Mouse (Mus musculus): ENCODE measurements around the gene Fam76a.
"Not testable (repeated sequence)": the region's sequence is repeated elsewhere in the genome, so short reads cannot be mapped to it uniquely, and the experiment has no call there.

Gene Fam76a

DNA sequence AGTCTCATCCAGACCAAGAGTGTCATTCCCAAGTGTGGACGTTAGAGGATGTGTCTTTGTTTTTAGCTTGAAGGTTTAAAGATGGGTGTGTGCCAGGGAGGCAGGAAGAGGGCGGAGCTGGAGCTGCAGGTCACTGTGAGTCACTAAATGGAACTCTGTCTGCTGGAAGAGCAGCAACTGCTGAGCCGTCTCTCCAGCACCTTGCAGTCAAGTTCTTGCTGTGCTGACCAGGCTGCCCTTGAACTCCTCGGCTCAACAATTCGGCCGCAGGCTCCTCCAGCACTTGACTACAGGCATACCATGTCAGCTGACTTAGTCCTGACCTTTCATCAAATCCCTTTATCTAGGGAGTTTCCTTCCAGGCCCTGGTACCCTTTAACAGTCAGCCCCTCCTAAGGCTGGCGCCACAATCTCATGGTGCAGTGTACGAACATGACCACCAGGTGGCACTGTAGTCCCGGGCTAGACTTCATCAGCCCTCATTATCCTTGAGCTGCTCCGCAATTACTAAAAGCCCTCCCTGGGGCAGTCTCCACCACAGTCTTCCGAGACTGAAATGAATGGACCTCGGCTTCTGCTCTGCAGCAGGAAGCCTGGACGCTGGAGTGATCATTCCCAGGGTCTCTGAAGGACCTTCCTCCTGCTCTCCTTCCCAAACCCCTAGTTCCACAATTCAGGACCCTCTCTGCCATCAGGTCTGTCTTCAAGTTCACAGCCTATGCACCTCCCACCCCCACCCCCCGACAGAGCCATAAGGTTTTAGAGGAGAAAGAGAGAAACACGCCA, 23.1 kb upstream of the Fam76a start:
- peak; percentile 92 for DNase-seq (ENCODE audit: low read depth, low spot score)

GRCm38 (mm10) chr4:132944776-132945175, 22.4 kb upstream of the Fam76a start:
- DNase-seq (ENCODE audit: low read depth, low spot score): peak; percentile 41

DNA sequence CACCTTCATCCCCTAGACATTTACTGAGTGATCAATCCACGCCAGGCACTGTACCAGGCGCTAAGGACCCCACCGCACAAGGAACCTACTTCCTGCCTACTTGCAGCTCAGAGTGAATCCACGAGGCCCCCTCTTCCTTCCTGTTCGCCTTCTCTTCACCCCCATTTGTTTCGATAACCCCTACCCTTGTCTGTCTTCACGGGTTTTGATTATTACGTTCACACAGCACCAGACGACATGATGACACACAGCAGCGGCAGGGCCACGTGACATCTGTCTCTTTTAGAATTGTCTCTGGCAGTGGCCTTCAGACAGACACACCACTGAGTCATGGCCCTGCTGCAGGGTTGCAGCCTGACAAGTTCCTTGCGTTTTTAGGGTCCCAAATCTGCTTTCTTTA, 21.7 kb upstream of the Fam76a start:
- peak; percentile 31 for DNase-seq (ENCODE audit: low read depth, low spot score)

GRCm38 (mm10) chr4:132943088-132943487, 20.7 kb upstream of the Fam76a start:
- DNase-seq (ENCODE audit: low read depth, low spot score): peak; percentile 28

DNA sequence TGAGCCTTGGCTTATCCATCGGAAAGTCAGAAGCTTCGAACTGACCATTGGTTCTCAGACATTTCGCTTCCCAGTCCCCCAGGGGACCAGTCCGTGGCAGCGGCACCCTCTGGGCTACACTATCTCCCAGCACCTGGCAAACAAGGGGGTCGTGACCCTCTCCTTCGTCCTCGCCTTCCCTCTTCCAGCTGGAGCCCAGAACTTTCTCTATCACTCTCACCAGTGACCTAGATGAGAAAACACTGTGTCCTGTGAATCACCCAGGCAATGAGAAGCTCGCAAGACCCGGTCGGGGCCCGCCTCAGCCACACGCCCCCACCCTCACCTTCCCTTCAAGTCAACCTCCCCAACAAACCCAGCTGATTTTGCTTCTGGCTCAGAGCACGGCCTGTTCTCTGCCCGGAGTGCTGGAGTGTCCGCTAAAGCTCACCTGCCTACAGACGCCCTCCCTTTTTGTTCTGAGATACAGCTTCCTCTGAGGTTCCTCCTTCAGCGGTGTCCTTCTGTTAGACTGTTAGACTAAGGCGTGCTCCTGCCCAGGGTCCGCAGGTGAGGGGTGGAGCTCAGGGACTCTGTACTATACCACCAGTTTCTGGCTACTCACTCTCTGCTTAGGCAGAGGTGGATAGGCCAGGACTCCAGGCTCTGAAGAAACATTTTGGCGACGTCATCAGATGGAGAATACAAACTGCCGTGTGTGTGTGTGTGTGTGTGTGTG, 18.8 kb upstream of the Fam76a start:
- DNase-seq (ENCODE audit: low read depth, low spot score): no peak

GRCm38 (mm10) chr4:132939421-132940127, 17.2 kb upstream of the Fam76a start:
- DNase-seq (ENCODE audit: low read depth, low spot score): no peak

- peak; percentile 51 for DNase-seq (ENCODE audit: low read depth, low spot score)
Observed at GRCm38 (mm10) chr4:132938181-132938941, 16.0 kb upstream of the Fam76a start.

DNA sequence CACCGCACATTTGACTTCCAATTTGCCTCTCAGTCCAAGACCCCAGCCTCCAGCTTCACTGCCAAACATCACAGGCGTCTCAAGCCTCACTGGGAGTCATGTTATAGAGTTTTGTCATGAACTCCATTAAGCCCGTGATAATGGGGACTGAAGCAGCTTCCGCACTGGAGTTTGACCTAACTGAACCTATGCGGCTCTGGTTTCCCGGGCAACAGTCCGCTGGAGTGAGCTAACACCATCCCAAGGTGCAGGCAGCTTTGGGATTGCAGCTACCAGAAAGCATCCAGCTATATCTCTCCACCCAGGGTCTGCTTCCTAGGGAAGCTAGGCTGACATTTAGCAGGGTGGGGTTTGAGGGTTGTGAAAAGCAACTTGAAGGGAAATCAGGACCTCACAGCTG, 12.3 kb upstream of the Fam76a start:
- no peak for DNase-seq (ENCODE audit: low read depth, low spot score)

GRCm38 (mm10) chr4:132932752-132933404, 10.5 kb upstream of the Fam76a start:
- no peak for DNase-seq (ENCODE audit: low read depth, low spot score)

GRCm38 (mm10) chr4:132930784-132931183, 8.4 kb upstream of the Fam76a start:
- peak; percentile 81 for DNase-seq (ENCODE audit: low read depth, low spot score)

DNA sequence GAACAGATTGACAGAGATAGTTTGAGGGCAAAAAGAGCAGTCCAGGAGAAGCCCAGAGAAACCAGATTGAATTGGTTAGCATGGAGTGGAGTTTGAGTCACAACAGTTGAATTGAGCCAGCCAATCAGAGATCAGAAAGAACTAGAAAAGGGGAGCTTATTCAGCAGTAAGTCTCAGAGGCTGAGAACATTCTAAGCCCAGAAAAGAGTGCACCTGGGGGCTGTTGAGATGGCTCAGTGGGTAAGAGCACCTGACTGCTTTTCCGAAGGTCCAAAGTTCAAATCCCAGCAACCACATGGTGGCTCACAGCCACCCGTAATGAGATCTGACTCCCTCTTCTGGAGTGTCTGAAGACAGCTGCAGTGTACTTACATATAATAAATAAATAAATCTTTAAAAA, 4.2 kb upstream of the Fam76a start:
- DNase-seq (ENCODE audit: low read depth, low spot score): peak; percentile 17

GRCm38 (mm10) chr4:132922061-132922530, 262 bp downstream of the Fam76a start:
- DNase-seq (ENCODE audit: low read depth, low spot score): peak; percentile 47

GRCm38 (mm10) chr4:132921488-132921887, 870 bp downstream of the Fam76a start:
- DNase-seq (ENCODE audit: low read depth, low spot score): no peak

- DNase-seq (ENCODE audit: low read depth, low spot score): peak; percentile 62
Observed at GRCm38 (mm10) chr4:132920171-132920570, 2.2 kb downstream of the Fam76a start.

GRCm38 (mm10) chr4:132918493-132918892, 3.9 kb downstream of the Fam76a start:
- DNase-seq (ENCODE audit: low read depth, low spot score): not testable (repeated sequence)

- DNase-seq (ENCODE audit: low read depth, low spot score): no peak
Observed at GRCm38 (mm10) chr4:132912156-132912555, 10.2 kb downstream of the Fam76a start.

GRCm38 (mm10) chr4:132905843-132906360, 16.5 kb downstream of the Fam76a start:
- DNase-seq (ENCODE audit: low read depth, low spot score): no peak

- DNase-seq (ENCODE audit: low read depth, low spot score): no peak
Observed at GRCm38 (mm10) chr4:132904765-132905309, 17.5 kb downstream of the Fam76a start.

GRCm38 (mm10) chr4:132904071-132904470, 18.3 kb downstream of the Fam76a start:
- DNase-seq (ENCODE audit: low read depth, low spot score): no peak

GRCm38 (mm10) chr4:132898197-132898596, 24.2 kb downstream of the Fam76a start:
- DNase-seq (ENCODE audit: low read depth, low spot score): no peak

Data from 3T3-L1 (cell line).